In the genomic region with DNA sequence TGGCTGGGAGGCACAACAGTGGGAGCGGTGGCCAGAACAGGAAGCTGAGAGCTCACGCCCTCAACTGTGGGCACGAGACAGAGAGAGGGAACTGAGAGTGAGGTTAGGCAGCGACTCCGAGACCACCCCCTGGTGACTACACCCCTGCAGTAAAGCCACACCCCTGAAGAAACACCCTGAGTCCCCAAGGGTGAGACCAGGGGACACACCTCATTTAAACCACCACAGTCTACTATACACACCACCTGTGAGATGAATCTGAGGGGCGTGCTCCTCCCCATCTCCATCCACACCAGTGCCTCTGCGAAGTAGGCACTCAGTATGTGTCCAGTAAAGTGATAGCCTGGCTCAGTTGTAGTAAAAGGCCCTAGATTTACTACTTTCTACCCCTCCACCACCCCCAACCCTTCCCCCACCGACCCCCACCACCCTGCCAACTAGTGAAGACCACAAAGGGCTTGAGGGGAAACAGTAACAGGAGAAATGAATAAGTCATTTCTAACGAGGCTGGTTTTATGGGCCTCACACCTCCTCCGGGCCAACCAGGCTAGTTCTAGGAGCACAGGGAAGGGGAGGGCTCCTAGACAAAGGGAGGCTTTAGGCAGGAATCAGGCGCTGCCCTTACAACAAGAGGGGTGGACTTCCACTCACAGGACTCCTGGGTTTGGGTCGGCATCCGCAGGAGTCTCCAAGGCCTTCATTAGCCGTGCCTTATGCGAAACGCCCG, we compare ENCODE assay signal across 14 mouse cellular contexts.
DNase-seq lines count a peak whose midpoint lies in the region; ATAC-seq lines count a peak whose summit lies in the region.
"Had no signal": no experiment of that assay in that cellular context is flagged by ENCODE, and none has a peak within 500 bp of the region (broad histone marks: within the 10 kb centered on the region; RNA-seq: fewer than 3 reads in every experiment).

No protein-coding gene starts in this region.

- H3K9me3 ChIP-seq in lung, embryonic 15.5 days: no peaks in the 10 kb centered on the region
- H3K9me3 ChIP-seq in heart, embryonic 10.5 days: no peaks in the 10 kb centered on the region
- H3K9me3 ChIP-seq: embryonic facial prominence, embryonic 13.5 days; forebrain, embryonic 12.5 days; neural tube, embryonic 12.5 days had no signal

- intact Hi-C loops in heart, postnatal 25 days (cut with DNase I): no loop called here

- H3K9ac ChIP-seq in lung, embryonic 15.5 days: no peak overlapping the region
- H3K9ac ChIP-seq: embryonic facial prominence, embryonic 13.5 days; forebrain, embryonic 12.5 days; neural tube, embryonic 12.5 days had no signal

- no peaks in the 10 kb centered on the region for H3K36me3 ChIP-seq in lung, embryonic 15.5 days
- H3K36me3 ChIP-seq in macrophage (ENCODE audit: inconsistent target): no peaks in the 10 kb centered on the region
- no peaks in the 10 kb centered on the region for H3K36me3 ChIP-seq in splenic B cell, adult 2 months (ENCODE audit: control insufficient read depth, insufficient read depth, low read length, poor library complexity, severe bottlenecking)
- no peaks in the 10 kb centered on the region for H3K36me3 ChIP-seq in heart, embryonic 10.5 days
- H3K36me3 ChIP-seq: embryonic facial prominence, embryonic 13.5 days; forebrain, embryonic 12.5 days; neural tube, embryonic 12.5 days had no signal

- peaks cover 11% of the 10 kb centered on the region; the same call in 1 of the 2 replicates for H3K4me1 ChIP-seq in lung, embryonic 15.5 days
- H3K4me1 ChIP-seq in heart, embryonic 10.5 days: peaks cover 11% of the 10 kb centered on the region

- ATAC-seq in lung, embryonic 15.5 days (ENCODE audit: borderline replicate concordance, extremely low read depth, low FRiP score, low TSS enrichment): 0 out of 2 replicates have a peak, but pooled peaks have one; percentile 31
- ATAC-seq in granulocyte monocyte progenitor cell, adult 5-6 weeks (replicated peaks; ENCODE audit: poor library complexity, severe bottlenecking): peak; percentile 91

- DNase-seq in lung, postnatal 14 days: no peak
- peak; percentile 89 for DNase-seq in splenic B cell, adult 2 months (ENCODE audit: low read depth, low spot score)
- no peak for DNase-seq in heart, embryonic 10.5 days (ENCODE audit: low spot score)
- no peak for DNase-seq in heart, postnatal 25 days (ENCODE audit: low spot score)
- DNase-seq: cerebellum, adult 9-11 months; gastrocnemius, postnatal 36 days; kidney, adult 11 months had no signal

- H3K4me3 ChIP-seq in lung, embryonic 15.5 days: no peak overlapping the region
- no peak overlapping the region for H3K4me3 ChIP-seq in macrophage (ENCODE audit: inconsistent target)
- no peak overlapping the region for H3K4me3 ChIP-seq in heart, embryonic 10.5 days
- H3K4me3 ChIP-seq: embryonic facial prominence, embryonic 13.5 days; forebrain, embryonic 12.5 days; neural tube, embryonic 12.5 days had no signal

- H3K27ac ChIP-seq in lung, embryonic 15.5 days: no peak overlapping the region
- peak overlapping the region; percentile 19; the same call in 1 of the 2 replicates for H3K27ac ChIP-seq in macrophage
- no peak overlapping the region for H3K27ac ChIP-seq in heart, embryonic 10.5 days
- H3K27ac ChIP-seq: embryonic facial prominence, embryonic 13.5 days; forebrain, embryonic 12.5 days; neural tube, embryonic 12.5 days had no signal

- no peaks in the 10 kb centered on the region for H3K79me2 ChIP-seq in macrophage (ENCODE audit: inconsistent target)

- 74% methylated on average over 17 of the region's 17 CpGs for WGBS in lung, embryonic 15.5 days
- WGBS in macrophage (ENCODE audit: missing documents): 68% methylated on average over 16 of the region's 17 CpGs
- 79% methylated on average over 17 of the region's 17 CpGs for WGBS in heart, embryonic 10.5 days

- H3K4me2 ChIP-seq in lung, embryonic 15.5 days: no peak overlapping the region
- H3K4me2 ChIP-seq: embryonic facial prominence, embryonic 13.5 days; forebrain, embryonic 12.5 days; midbrain, embryonic 11.5 days; neural tube, embryonic 12.5 days had no signal

- H3K27me3 ChIP-seq in lung, embryonic 15.5 days: no peaks in the 10 kb centered on the region
- H3K27me3 ChIP-seq in splenic B cell, adult 2 months (ENCODE audit: control insufficient read depth, insufficient read depth, low read length, poor library complexity, severe bottlenecking): no peaks in the 10 kb centered on the region
- H3K27me3 ChIP-seq in heart, embryonic 10.5 days (ENCODE audit: insufficient read depth, poor library complexity, severe bottlenecking): no peaks in the 10 kb centered on the region
- H3K27me3 ChIP-seq: neural tube, embryonic 12.5 days had no signal
